Mouse (Mus musculus) forebrain, embryonic 14.5 days (tissue): ENCODE measurements around the gene Eif4ebp2. TPM values are rescaled to one million over a fixed set of nuclear protein-coding genes. Genes with fewer than 3 reads are reported as not detected.
A peak's percentile ranks its signal among the peaks of the same experiment; 100 is the strongest.

Experiments
- ATAC-seq: fragments of 200-750 bp; cut with Nextera tagmentation; 2 replicates; pipeline ENCODE4 v1.8.0; 2017; ENCODE audit warnings: mild to moderate bottlenecking, moderate library complexity
- DNase-seq: peaks from one replicate; pipeline ENCODE4 v3.0.0-alpha.2; 2015; ENCODE audit warnings: low spot score
- H3K27ac ChIP-seq: fragments of 300-500 bp; sonication (generic); 2 replicates; pipeline ENCODE4 v1.5.1; 2014; ENCODE audit warnings: low read depth, mild to moderate bottlenecking, control low read depth, low read length, moderate library complexity
- H3K27me3 ChIP-seq: fragments of 300-500 bp; sonication (generic); replicated peaks from 2 replicates; pipeline ENCODE4 v1.6.1; 2014; ENCODE audit warnings: low read length, control low read depth, mixed read lengths; ENCODE audit not compliant: control insufficient read depth, insufficient read depth
- H3K36me3 ChIP-seq: fragments of 300-500 bp; sonication (generic); 2 replicates; pipeline ENCODE4 v1.6.1; 2014; ENCODE audit warnings: low read length, control low read depth; ENCODE audit not compliant: control insufficient read depth, insufficient read depth
- H3K4me1 ChIP-seq: fragments of 300-500 bp; sonication (generic); 2 replicates; pipeline ENCODE4 v1.6.1; 2014; ENCODE audit warnings: antibody characterized with exemption, low read length, control low read depth; ENCODE audit not compliant: control insufficient read depth, insufficient read depth
- H3K4me2 ChIP-seq: fragments of 300-500 bp; sonication (generic); 2 replicates; pipeline ENCODE4 v1.6.1; 2014; ENCODE audit warnings: mild to moderate bottlenecking, control low read depth, low read length
- H3K4me3 ChIP-seq: fragments of 300-500 bp; sonication (generic); 2 replicates; pipeline ENCODE4 v1.5.1; 2014; ENCODE audit warnings: low read depth, low read length, control low read depth
- H3K9ac ChIP-seq: fragments of 300-500 bp; sonication (generic); 2 replicates; pipeline ENCODE4 v1.6.1; 2014; ENCODE audit warnings: mild to moderate bottlenecking, low read length, control low read depth, moderate library complexity
- H3K9me3 ChIP-seq: fragments of 300-500 bp; sonication (generic); replicated peaks from 2 replicates; pipeline ENCODE4 v1.6.1; 2016; ENCODE audit warnings: low read length, control low read depth, mixed read lengths; ENCODE audit not compliant: control insufficient read depth
- WGBS: fragments of 180-500 bp; shearing (Covaris S2); extraction: QIAGEN DNeasy Blood & Tissue Kit; methylation state at CpG from one replicate; pipeline ENCODE4 v1.1.7; 2014; 5-methylcytosine and 5-hydroxymethylcytosine counted together
- polyA plus RNA-seq: library from polyadenylated mRNA; unstranded; fragments of >200 nt; fragmentation: Nextera tagmentation; extraction: Ambion mirVana; gene quantifications from 2 replicates; pipeline ENCODE4 v1.2.1, GENCODE M21; 2014

Gene Eif4ebp2
- polyA plus RNA-seq, 1 experiment from 2014 or later, result 50.0 TPM

DNA sequence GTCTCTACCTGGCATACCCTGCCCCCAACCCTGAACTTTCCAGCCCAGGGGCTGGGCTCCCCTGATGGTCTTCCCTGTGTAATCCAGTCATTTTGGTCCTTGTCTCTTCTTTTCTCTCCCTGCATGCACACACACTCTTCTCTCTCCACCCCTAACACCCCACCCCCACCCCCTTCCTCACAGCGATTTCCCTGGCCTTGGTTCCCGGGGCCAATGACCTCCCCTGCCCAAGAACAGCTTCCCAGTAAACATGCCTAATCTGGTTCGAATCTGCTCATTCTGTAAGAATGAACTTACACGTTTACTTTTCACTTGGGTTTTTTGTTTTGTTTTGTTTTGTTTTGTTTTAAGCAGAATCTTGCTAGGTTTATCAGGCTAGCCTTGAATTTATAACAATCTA lies 42.7 kb downstream of the Eif4ebp2 start:
- ATAC-seq, result no peak
- WGBS, result 4% methylated on average over 4 of the region's 4 CpGs

DNA sequence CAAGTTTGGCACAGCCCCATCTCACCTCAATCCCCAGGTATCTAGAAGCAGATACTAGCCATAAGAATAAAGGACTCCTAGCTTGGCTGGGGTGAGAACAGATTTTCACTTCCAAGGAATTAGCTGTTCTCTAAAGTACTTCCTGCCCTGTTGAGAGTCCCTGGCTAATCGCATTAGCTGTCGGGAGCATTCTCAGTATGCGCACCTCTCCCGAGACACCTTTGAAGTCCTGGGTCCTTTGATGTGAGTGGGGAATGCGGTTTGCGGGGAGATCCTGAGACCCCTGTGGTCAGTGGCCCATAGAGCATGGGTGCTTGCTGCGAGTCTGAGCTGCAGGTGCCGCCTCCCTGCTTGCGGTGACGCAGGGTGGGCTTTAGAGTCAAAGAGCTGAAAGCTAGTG lies 46.5 kb downstream of the Eif4ebp2 start:
- no peaks in the 10 kb centered on the region for H3K9me3 ChIP-seq
- H3K36me3 ChIP-seq, result no peaks in the 10 kb centered on the region
- no peaks in the 10 kb centered on the region for H3K4me1 ChIP-seq
- no peak overlapping the region for H3K27ac ChIP-seq
- no peak for DNase-seq
- H3K27me3 ChIP-seq, result 0 out of 2 replicates have a peak, but pooled peaks cover 4% of the 10 kb centered on the region
- no peak overlapping the region for H3K4me3 ChIP-seq
- no peak for ATAC-seq
- no peak overlapping the region for H3K9ac ChIP-seq
- WGBS, result 5% methylated on average over 10 of the region's 10 CpGs
- no peak overlapping the region for H3K4me2 ChIP-seq

More for the DNA sequence above, 42.7 kb downstream of the Eif4ebp2 start:
- H3K4me1 ChIP-seq, result no peaks in the 10 kb centered on the region
- H3K27me3 ChIP-seq, result 0 out of 2 replicates have a peak, but pooled peaks cover 4% of the 10 kb centered on the region
- no peaks in the 10 kb centered on the region for H3K9me3 ChIP-seq
- H3K9ac ChIP-seq, result no peak overlapping the region
- no peak overlapping the region for H3K27ac ChIP-seq
- no peak for DNase-seq
- H3K4me2 ChIP-seq, result no peak overlapping the region
- H3K4me3 ChIP-seq, result no peak overlapping the region
- H3K36me3 ChIP-seq, result no peaks in the 10 kb centered on the region

DNA sequence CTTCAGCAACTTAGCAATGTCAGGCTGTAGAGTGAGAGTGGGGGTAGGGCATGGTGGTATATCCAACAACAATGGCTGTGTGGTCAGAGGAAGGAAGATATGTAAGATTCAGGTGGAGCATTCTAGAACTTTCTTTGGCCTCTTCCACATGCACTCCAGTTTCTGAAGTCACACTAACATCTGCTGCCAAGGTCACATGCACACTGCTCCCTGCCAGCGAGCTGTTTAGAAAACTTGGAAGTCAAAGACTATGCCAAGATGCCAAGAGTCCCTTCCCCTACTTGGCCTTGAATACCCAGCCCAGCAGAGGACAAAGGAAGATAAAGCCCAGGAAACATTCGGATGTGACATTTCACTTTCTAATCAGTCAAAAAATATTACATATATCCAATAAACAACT lies 49.5 kb downstream of the Eif4ebp2 start:
- ATAC-seq (no peak), DNase-seq (no peak)
- no peak overlapping the region for H3K4me2 ChIP-seq
- H3K9ac ChIP-seq, result no peak overlapping the region
- no peak overlapping the region for H3K4me3 ChIP-seq
- 0 out of 2 replicates have a peak, but pooled peaks cover 4% of the 10 kb centered on the region for H3K27me3 ChIP-seq
- H3K9me3 ChIP-seq, result no peaks in the 10 kb centered on the region
- no peak overlapping the region for H3K27ac ChIP-seq
- 91% methylated on average over 2 of the region's 2 CpGs for WGBS
- no peaks in the 10 kb centered on the region for H3K36me3 ChIP-seq
- no peaks in the 10 kb centered on the region for H3K4me1 ChIP-seq

DNA sequence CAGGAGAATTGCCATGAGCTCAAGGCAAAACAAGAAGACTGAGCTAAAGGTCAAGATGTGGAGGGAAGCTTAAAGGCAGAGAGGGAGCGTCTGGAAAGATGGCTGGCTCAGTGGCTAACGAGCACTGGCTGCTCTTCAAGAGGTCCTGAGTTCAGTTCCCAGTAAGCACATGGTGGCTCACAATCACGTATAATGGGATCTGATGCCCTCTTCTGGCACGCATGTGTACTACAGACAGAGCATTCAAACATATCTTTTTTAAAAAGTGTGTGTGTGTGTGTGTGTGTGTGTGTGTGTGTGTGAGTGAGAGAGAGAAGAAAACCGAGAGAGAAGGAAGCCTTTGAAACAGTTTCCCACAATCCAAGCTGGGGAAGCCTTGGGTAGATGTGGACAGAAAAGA lies 50.0 kb downstream of the Eif4ebp2 start:
- H3K27ac ChIP-seq, result no peak overlapping the region
- 58% methylated on average over 5 of the region's 5 CpGs for WGBS
- H3K4me1 ChIP-seq, result no peaks in the 10 kb centered on the region
- ATAC-seq, result no peak
- no peak overlapping the region for H3K4me2 ChIP-seq
- no peak for DNase-seq
- H3K9me3 ChIP-seq, result no peaks in the 10 kb centered on the region
- H3K27me3 ChIP-seq, result 0 out of 2 replicates have a peak, but pooled peaks cover 4% of the 10 kb centered on the region
- H3K36me3 ChIP-seq, result no peaks in the 10 kb centered on the region
- no peak overlapping the region for H3K4me3 ChIP-seq
- H3K9ac ChIP-seq, result no peak overlapping the region

DNA sequence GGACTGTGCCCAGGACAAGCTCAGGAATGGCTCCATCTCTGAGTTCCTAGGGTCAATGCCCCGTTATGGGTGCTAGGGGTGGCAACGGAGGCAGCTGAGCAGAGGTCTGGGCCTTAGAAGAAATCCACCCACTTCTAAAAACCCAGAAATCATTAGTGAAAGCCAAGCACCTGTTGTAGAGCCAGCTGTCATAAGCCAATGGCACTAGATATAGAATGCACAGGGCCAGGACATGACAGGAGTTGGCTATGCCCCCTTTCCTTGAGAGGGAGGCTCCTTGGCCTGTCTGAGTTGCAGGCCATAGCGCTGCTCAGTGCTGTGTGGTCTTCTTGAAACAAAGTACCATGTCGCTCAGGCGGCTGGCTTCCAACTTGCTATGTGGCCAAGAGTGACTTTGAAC lies 52.1 kb downstream of the Eif4ebp2 start:
- Histone ChIP-seq H3K27me3 (0 out of 2 replicates have a peak, but pooled peaks cover under 1% of the 10 kb centered on the region), H3K4me2 (no peak overlapping the region), H3K4me1 (no peaks in the 10 kb centered on the region), H3K9ac (no peak overlapping the region), H3K36me3 (no peaks in the 10 kb centered on the region), H3K27ac (no peak overlapping the region), H3K4me3 (no peak overlapping the region), H3K9me3 (no peaks in the 10 kb centered on the region)
- DNase-seq (no peak), ATAC-seq (no peak)
- WGBS, result 83% methylated on average over 5 of the region's 5 CpGs

DNA sequence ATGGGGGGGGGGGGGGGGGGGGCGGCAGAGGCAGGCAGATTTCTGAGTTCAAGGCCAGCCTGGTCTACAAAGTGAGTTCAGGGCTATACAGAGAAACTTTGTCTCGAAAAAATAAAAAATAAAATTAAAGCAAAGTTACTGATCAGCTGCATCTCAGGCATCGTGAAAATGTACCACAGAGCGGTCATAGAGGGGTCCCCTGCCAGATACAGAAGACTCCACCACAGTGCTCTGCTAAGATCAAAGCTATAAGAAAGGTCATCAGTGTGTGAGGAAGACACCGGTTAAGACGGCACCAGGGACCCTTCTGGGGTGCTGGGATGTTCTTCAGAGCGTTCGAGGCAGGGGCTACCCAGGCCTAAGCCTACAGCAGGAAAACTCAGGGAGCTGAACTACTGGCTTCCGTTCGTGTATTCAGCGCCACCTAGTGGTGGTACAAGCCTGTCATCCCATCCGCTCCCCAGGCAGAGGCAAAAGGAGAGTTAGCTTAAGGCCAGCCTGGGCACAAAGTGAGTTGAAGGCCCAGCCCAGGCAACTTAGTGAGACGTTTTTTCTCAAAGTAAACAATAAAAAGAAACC lies 53.2 kb downstream of the Eif4ebp2 start:
- H3K4me1 ChIP-seq, result no peaks in the 10 kb centered on the region
- H3K4me2 ChIP-seq, result no peak overlapping the region
- H3K27ac ChIP-seq, result no peak overlapping the region
- peak; percentile 91 for DNase-seq
- ATAC-seq, result peak; percentile 80
- no peak overlapping the region for H3K9ac ChIP-seq
- 24% methylated on average over 13 of the region's 13 CpGs for WGBS
- no peaks in the 10 kb centered on the region for H3K36me3 ChIP-seq
- no peak overlapping the region for H3K4me3 ChIP-seq
- H3K27me3 ChIP-seq, result no peaks in the 10 kb centered on the region
- no peaks in the 10 kb centered on the region for H3K9me3 ChIP-seq

DNA sequence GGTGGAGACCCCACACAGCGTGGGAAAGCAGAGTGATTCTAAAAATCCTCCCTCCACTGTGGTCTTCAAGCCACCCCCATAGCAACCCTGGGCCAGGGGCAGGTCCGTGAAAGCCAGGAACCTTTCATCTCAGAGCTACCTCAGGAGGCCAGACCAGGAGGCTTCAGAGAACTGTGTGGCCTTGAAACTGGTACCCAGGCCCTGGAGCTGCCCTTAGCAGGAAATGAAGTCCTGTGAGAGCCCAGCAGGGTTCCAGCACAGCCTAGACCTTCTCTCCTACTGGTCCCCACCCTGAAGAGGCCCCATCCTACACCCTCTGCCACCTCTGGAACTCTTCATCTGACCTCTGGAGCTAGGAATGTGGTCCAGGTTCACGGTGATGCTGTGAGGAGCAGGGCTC lies 54.3 kb downstream of the Eif4ebp2 start:
- Histone ChIP-seq H3K4me3 (no peak overlapping the region), H3K9me3 (no peaks in the 10 kb centered on the region), H3K27ac (no peak overlapping the region), H3K27me3 (no peaks in the 10 kb centered on the region), H3K4me2 (no peak overlapping the region), H3K4me1 (no peaks in the 10 kb centered on the region), H3K9ac (no peak overlapping the region), H3K36me3 (no peaks in the 10 kb centered on the region)
- no peak for ATAC-seq
- DNase-seq, result no peak
- WGBS, result 52% methylated on average over 3 of the region's 3 CpGs

DNA sequence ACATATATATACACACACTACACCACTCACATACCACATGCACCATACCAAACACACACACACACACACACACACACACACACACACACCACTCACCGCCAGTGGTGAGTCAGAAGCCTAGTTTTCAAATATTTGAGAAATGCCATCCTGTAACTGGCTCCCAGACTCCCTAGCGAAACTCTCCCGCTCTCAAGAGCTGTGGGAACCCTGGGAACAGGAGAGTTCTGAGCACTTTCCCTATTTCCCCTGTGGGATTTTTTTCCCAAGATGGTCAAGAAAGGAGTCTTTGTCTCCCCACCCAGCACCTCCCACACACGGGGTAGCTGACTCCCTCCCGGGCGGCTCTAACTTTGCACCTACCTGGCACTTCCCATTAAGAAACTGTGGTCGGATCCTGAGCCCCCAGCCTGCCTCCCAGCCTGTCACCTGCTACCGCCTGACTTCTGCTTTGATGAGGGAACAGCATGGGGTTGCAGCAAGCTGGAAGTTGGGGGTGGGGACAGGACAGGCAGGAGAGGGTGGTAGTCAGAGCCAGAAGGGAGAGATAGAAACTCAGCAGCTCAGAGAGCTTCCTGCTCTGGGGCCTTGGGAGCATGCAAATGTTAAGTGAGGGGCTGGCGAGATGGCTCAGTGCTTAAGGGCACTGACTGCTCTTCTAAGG lies 57.9 kb downstream of the Eif4ebp2 start:
- H3K9ac ChIP-seq, result no peak overlapping the region
- no peak overlapping the region for H3K4me3 ChIP-seq
- 21% methylated on average over 9 of the region's 9 CpGs for WGBS
- ATAC-seq, result no peak
- H3K27me3 ChIP-seq, result no peaks in the 10 kb centered on the region
- DNase-seq, result no peak
- H3K27ac ChIP-seq, result no peak overlapping the region
- no peaks in the 10 kb centered on the region for H3K4me1 ChIP-seq
- no peaks in the 10 kb centered on the region for H3K9me3 ChIP-seq
- H3K4me2 ChIP-seq, result no peak overlapping the region
- H3K36me3 ChIP-seq, result no peaks in the 10 kb centered on the region

DNA sequence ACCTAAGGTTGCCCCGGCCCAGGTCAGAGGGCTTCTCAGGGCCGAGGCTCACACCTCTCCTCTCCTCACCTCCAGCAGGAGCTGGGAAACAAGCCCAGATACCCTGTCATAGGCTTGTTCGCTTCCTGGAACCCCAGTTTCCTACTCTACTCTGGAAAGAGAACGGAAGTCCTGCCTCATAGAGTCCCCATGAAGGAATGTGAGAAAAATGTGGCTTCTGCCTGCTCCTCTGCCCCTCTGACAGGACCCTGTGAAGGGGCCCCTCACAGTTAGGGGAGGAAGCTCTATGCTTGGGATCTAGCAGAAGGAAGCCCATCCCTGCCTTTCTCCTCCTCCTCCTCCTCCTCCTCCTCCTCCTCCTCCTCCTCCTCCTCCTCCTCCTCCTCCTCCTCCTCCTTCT lies 59.9 kb downstream of the Eif4ebp2 start:
- no peak for DNase-seq
- H3K4me1 ChIP-seq, result no peaks in the 10 kb centered on the region
- 63% methylated on average over 4 of the region's 4 CpGs for WGBS
- H3K4me3 ChIP-seq, result no peak overlapping the region
- H3K27ac ChIP-seq, result no peak overlapping the region
- H3K36me3 ChIP-seq, result no peaks in the 10 kb centered on the region
- no peaks in the 10 kb centered on the region for H3K9me3 ChIP-seq
- H3K9ac ChIP-seq, result no peak overlapping the region
- no peak for ATAC-seq
- H3K4me2 ChIP-seq, result no peak overlapping the region
- no peaks in the 10 kb centered on the region for H3K27me3 ChIP-seq
